Mouse (Mus musculus): Measurements from ENCODE around the gene Gyg. TPM values are rescaled to one million over a fixed set of nuclear protein-coding genes. Genes with fewer than 3 reads are reported as not detected.

Gyg gene
- polyA plus RNA-seq (2016; fragmentation: Nextera tagmentation; extraction: Ambion mirVana), result 36.6 and 40.1 TPM in 2 replicates

GRCm38 (mm10) chr3:20154531-20155367 is at the start of gene Gyg:
Gene Gyg (minus strand): TSS chr3:20155317.
- H3K36me3 ChIP-seq, result no peaks in the 10 kb centered on the region
- H3K4me2 ChIP-seq (replicated peaks), result peak within 1 kb of the TSS; percentile 89
- H3K4me1 ChIP-seq, result no peaks in the 10 kb centered on the region
- no peaks in the 10 kb centered on the region for H3K27me3 ChIP-seq
- peak within 1 kb of the TSS; percentile 79 for H3K9ac ChIP-seq
- H3K4me3 ChIP-seq, result peak within 1 kb of the TSS; percentile 75
- H3K9me3 ChIP-seq, result no peaks in the 10 kb centered on the region
- no peak within 1 kb of the TSS for H3K27ac ChIP-seq
- WGBS, result 1% methylated on average over 70 of the region's 73 CpGs
- peak; percentile 86 for ATAC-seq (ENCODE audit: insufficient number of reproducible peaks, insufficient read depth, low FRiP score, low TSS enrichment)

DNA sequence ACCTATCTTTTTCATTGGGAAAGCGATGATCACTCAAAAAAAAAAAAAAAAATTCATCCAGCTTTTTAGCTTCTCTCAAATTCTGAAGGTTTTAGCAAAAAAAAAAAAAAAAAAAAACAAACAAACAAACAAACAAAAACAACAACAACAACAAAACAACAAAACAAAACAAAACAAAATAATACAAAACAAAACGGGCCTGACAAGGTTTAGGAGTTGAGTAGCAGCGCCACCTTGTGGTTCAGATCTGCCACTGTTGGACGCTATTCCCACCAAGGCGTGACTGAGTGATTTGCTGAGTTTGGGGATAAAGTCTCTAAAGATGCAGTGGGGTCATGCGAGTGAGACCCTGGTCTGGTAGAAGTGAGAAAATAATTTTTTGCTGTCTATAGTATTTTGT is 43.8 kb upstream of the Gyg start:
- no peak for ATAC-seq (ENCODE audit: insufficient number of reproducible peaks, insufficient read depth, low FRiP score, low TSS enrichment)
- no peaks in the 10 kb centered on the region for H3K27me3 ChIP-seq
- no peak overlapping the region for H3K4me3 ChIP-seq
- H3K4me2 ChIP-seq (replicated peaks), result no peak overlapping the region
- no peak overlapping the region for H3K27ac ChIP-seq
- H3K9ac ChIP-seq, result no peak overlapping the region
- no peaks in the 10 kb centered on the region for H3K9me3 ChIP-seq
- H3K4me1 ChIP-seq, result no peaks in the 10 kb centered on the region
- WGBS, result 26% methylated on average over 6 of the region's 6 CpGs
- no peaks in the 10 kb centered on the region for H3K36me3 ChIP-seq

GRCm38 (mm10) chr3:20197878-20198277 is 42.8 kb upstream of the Gyg start:
- Histone ChIP-seq H3K27ac (no peak overlapping the region), H3K9ac (no peak overlapping the region), H3K36me3 (no peaks in the 10 kb centered on the region), H3K27me3 (no peaks in the 10 kb centered on the region), H3K9me3 (no peaks in the 10 kb centered on the region), H3K4me2 (replicated peaks) (no peak overlapping the region), H3K4me3 (no peak overlapping the region), H3K4me1 (no peaks in the 10 kb centered on the region)
- WGBS, result 87% methylated on average over 10 of the region's 10 CpGs
- no peak for ATAC-seq (ENCODE audit: insufficient number of reproducible peaks, insufficient read depth, low FRiP score, low TSS enrichment)

- Histone ChIP-seq H3K9me3 (no peaks in the 10 kb centered on the region), H3K36me3 (no peaks in the 10 kb centered on the region), H3K4me2 (replicated peaks) (no peak overlapping the region), H3K27me3 (no peaks in the 10 kb centered on the region), H3K27ac (no peak overlapping the region), H3K4me1 (no peaks in the 10 kb centered on the region), H3K9ac (no peak overlapping the region), H3K4me3 (no peak overlapping the region)
- no peak for ATAC-seq (ENCODE audit: insufficient number of reproducible peaks, insufficient read depth, low FRiP score, low TSS enrichment)
- WGBS, result 52% methylated on average over 5 of the region's 5 CpGs
These were observed 34.0 kb upstream of the Gyg start for GRCm38 (mm10) chr3:20188976-20189675.

DNA sequence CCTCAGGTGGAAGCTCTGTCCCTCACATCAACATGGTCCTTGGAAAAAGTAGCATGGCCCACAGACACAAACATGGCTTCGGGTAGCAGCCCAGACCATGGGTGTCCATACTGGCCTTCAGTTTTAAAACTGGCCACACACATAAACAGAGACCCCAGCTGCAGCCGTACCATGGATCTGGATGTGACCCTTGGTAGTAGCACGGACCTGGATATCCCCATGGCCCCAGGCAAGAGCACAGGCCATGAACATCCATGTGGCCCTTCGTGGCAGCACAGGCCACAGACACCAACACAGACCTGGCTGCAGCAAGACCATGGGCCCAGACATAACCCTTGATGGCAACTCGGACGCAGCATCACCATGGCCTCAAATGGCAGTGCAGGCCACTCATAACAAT is 17.3 kb upstream of the Gyg start:
- H3K9ac ChIP-seq, result no peak overlapping the region
- ATAC-seq (ENCODE audit: insufficient number of reproducible peaks, insufficient read depth, low FRiP score, low TSS enrichment), result peak; percentile 56; the same call in 1 of the 2 replicates
- H3K4me3 ChIP-seq, result no peak overlapping the region
- no peaks in the 10 kb centered on the region for H3K27me3 ChIP-seq
- no peaks in the 10 kb centered on the region for H3K36me3 ChIP-seq
- H3K4me1 ChIP-seq, result no peaks in the 10 kb centered on the region
- no peak overlapping the region for H3K27ac ChIP-seq
- H3K9me3 ChIP-seq, result no peaks in the 10 kb centered on the region
- WGBS, result 89% methylated on average over 6 of the region's 6 CpGs
- H3K4me2 ChIP-seq (replicated peaks), result no peak overlapping the region

- no peaks in the 10 kb centered on the region for H3K9me3 ChIP-seq
- no peaks in the 10 kb centered on the region for H3K27me3 ChIP-seq
- WGBS, result 76% methylated on average over 1 of the region's 1 CpGs
- no peaks in the 10 kb centered on the region for H3K36me3 ChIP-seq
- no peak overlapping the region for H3K9ac ChIP-seq
- no peak for ATAC-seq (ENCODE audit: insufficient number of reproducible peaks, insufficient read depth, low FRiP score, low TSS enrichment)
- no peak overlapping the region for H3K4me2 ChIP-seq (replicated peaks)
- no peak overlapping the region for H3K27ac ChIP-seq
- H3K4me1 ChIP-seq, result no peaks in the 10 kb centered on the region
- H3K4me3 ChIP-seq, result no peak overlapping the region
These were observed 12.4 kb upstream of the Gyg start for GRCm38 (mm10) chr3:20167487-20167886.

DNA sequence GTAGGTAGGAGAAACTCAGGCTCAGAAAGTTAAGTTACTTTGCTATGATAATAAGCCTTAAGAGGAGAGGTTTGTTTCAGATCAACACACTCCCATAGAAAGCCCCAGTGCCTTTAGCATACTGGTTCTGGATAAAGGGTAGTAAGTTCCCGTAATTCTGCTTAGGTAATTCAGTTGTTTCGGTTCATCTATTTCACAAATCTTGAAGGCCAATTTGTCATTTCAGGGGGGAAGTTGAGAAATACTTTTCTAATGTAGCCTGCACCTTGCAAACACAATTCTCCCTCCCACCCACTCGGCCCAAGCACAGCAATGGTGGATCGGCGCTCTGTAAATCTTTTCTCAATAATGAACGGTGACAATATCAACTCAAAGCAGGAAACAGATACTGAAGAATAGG is 359 bp upstream of the Gyg start:
- H3K4me3 ChIP-seq, result no peak overlapping the region; the same call in 1 of the 2 replicates
- 86% methylated on average over 6 of the region's 6 CpGs for WGBS
- H3K4me2 ChIP-seq (replicated peaks), result peak overlapping the region; percentile 89
- no peaks in the 10 kb centered on the region for H3K36me3 ChIP-seq
- H3K9ac ChIP-seq, result no peak overlapping the region
- H3K9me3 ChIP-seq, result 0 out of 2 replicates have a peak, but pooled peaks cover 3% of the 10 kb centered on the region
- ATAC-seq (ENCODE audit: insufficient number of reproducible peaks, insufficient read depth, low FRiP score, low TSS enrichment), result no peak
- H3K27ac ChIP-seq, result no peak overlapping the region
- no peaks in the 10 kb centered on the region for H3K4me1 ChIP-seq
- H3K27me3 ChIP-seq, result no peaks in the 10 kb centered on the region

- Histone ChIP-seq H3K4me2 (replicated peaks) (no peak overlapping the region), H3K9me3 (no peaks in the 10 kb centered on the region), H3K4me1 (peaks cover 9% of the 10 kb centered on the region), H3K36me3 (no peaks in the 10 kb centered on the region), H3K9ac (no peak overlapping the region), H3K27me3 (no peaks in the 10 kb centered on the region), H3K27ac (no peak overlapping the region), H3K4me3 (no peak overlapping the region)
- WGBS, result 90% methylated on average over 3 of the region's 3 CpGs
- ATAC-seq (ENCODE audit: insufficient number of reproducible peaks, insufficient read depth, low FRiP score, low TSS enrichment), result no peak
These were observed 3.5 kb downstream of the Gyg start for GRCm38 (mm10) chr3:20151651-20152050.

DNA sequence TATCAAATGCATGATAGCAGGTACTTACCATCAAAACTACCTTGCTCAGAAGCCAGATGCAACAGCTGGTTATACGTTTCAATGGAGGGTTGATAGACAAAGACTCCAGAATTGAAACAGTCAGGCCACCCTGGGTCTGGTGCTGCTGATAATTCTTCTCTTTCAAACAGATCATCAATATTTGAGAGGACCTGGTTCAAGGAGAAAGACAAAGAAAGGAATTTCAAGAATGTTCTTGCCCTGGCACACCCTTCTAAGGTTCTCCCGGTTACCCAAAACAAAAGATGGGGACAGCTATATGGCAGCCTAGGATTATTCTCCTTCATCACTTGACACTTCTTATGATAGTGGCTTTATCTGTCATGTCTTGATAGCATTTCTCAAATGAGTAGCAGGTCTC is 4.6 kb downstream of the Gyg start:
- H3K36me3 ChIP-seq, result no peaks in the 10 kb centered on the region
- no peak overlapping the region for H3K4me3 ChIP-seq
- H3K9ac ChIP-seq, result no peak overlapping the region
- WGBS, result 83% methylated on average over 2 of the region's 2 CpGs
- H3K9me3 ChIP-seq, result no peaks in the 10 kb centered on the region
- no peaks in the 10 kb centered on the region for H3K27me3 ChIP-seq
- no peak overlapping the region for H3K4me2 ChIP-seq (replicated peaks)
- H3K4me1 ChIP-seq, result peaks cover 9% of the 10 kb centered on the region
- ATAC-seq (ENCODE audit: insufficient number of reproducible peaks, insufficient read depth, low FRiP score, low TSS enrichment), result no peak
- H3K27ac ChIP-seq, result no peak overlapping the region

- H3K4me3 ChIP-seq, result no peak overlapping the region
- 67% methylated on average over 5 of the region's 5 CpGs for WGBS
- no peak for ATAC-seq (ENCODE audit: insufficient number of reproducible peaks, insufficient read depth, low FRiP score, low TSS enrichment)
- no peaks in the 10 kb centered on the region for H3K36me3 ChIP-seq
- H3K27ac ChIP-seq, result peak overlapping the region; percentile 50; the same call in 1 of the 2 replicates
- H3K4me1 ChIP-seq, result peaks cover 9% of the 10 kb centered on the region
- no peak overlapping the region for H3K4me2 ChIP-seq (replicated peaks)
- H3K9me3 ChIP-seq, result no peaks in the 10 kb centered on the region
- no peaks in the 10 kb centered on the region for H3K27me3 ChIP-seq
- no peak overlapping the region for H3K9ac ChIP-seq
These were observed 7.5 kb downstream of the Gyg start for GRCm38 (mm10) chr3:20147647-20148046.

GRCm38 (mm10) chr3:20146884-20147395 is 8.2 kb downstream of the Gyg start:
- peak; percentile 87; the same call in 1 of the 2 replicates for ATAC-seq (ENCODE audit: insufficient number of reproducible peaks, insufficient read depth, low FRiP score, low TSS enrichment)
- no peak overlapping the region for H3K4me2 ChIP-seq (replicated peaks)
- peak overlapping the region; percentile 11; the same call in 1 of the 2 replicates for H3K27ac ChIP-seq
- H3K4me1 ChIP-seq, result peaks cover 10% of the 10 kb centered on the region
- H3K36me3 ChIP-seq, result no peaks in the 10 kb centered on the region
- no peaks in the 10 kb centered on the region for H3K27me3 ChIP-seq
- H3K4me3 ChIP-seq, result no peak overlapping the region
- no peaks in the 10 kb centered on the region for H3K9me3 ChIP-seq
- H3K9ac ChIP-seq, result no peak overlapping the region
- 33% methylated on average over 7 of the region's 7 CpGs for WGBS

- no peaks in the 10 kb centered on the region for H3K36me3 ChIP-seq
- H3K4me1 ChIP-seq, result peaks cover 14% of the 10 kb centered on the region
- no peak overlapping the region for H3K4me3 ChIP-seq
- H3K9ac ChIP-seq, result no peak overlapping the region
- H3K27ac ChIP-seq, result no peak overlapping the region
- H3K4me2 ChIP-seq (replicated peaks), result no peak overlapping the region
- H3K27me3 ChIP-seq, result no peaks in the 10 kb centered on the region
- no peaks in the 10 kb centered on the region for H3K9me3 ChIP-seq
- no peak for ATAC-seq (ENCODE audit: insufficient number of reproducible peaks, insufficient read depth, low FRiP score, low TSS enrichment)
- WGBS, result 32% methylated on average over 1 of the region's 1 CpGs
These were observed 9.4 kb downstream of the Gyg start for GRCm38 (mm10) chr3:20145696-20146113.
